Mouse (Mus musculus) MEL (cell line): ENCODE measurements at regions not wholly inside any gene's neighbourhood (a gene's known extent, or its start where the extent isn't known, plus 50 kb on each side); places are given as distances from the start of the nearest gene placed in this dataset.

Source experiments
- DNase-seq: peaks from one replicate; pipeline ENCODE4 v3.0.0; 2011; ENCODE audit warnings: low read depth, low spot score
- H3K27ac ChIP-seq: 2 replicates; pipeline ENCODE4 v1.5.1; 2012; ENCODE audit warnings: low read depth, mild to moderate bottlenecking, control low read depth, low read length, moderate library complexity; ENCODE audit not compliant: control insufficient read depth
- H3K27me3 ChIP-seq, 2 experiments: fragments of 150-350 bp in 1 of 2; sonication (generic) in 1 of 2; 2 replicates each; pipeline ENCODE4 v1.6.1; 2012; ENCODE audit warnings: low read length in 2 of 2, mild to moderate bottlenecking in 2 of 2, improper control_type of control experiment in 1 of 2, moderate library complexity in 1 of 2; ENCODE audit not compliant: insufficient read depth in 2 of 2, control insufficient read depth in 1 of 2
- H3K36me3 ChIP-seq, 2 experiments: 2 replicates each; pipeline ENCODE4 v1.6.1; 2012 to 2014; ENCODE audit warnings: low read length in 2 of 2, improper control_type of control experiment in 1 of 2, inconsistent platforms in 1 of 2, mild to moderate bottlenecking in 1 of 2; ENCODE audit not compliant: insufficient read depth in 2 of 2, control insufficient read depth in 1 of 2
- H3K4me1 ChIP-seq, 2 experiments: fragments of 150-350 bp in 1 of 2; sonication (generic) in 1 of 2; 2 replicates each; pipeline ENCODE4 v1.6.1; 2012; ENCODE audit warnings: low read length in 2 of 2, improper control_type of control experiment in 1 of 2, mild to moderate bottlenecking in 1 of 2; ENCODE audit not compliant: insufficient read depth in 2 of 2, control insufficient read depth in 1 of 2
- H3K4me3 ChIP-seq, 2 experiments: fragments of 150-350 bp in 1 of 2; sonication (generic) in 1 of 2; 2 replicates each; pipeline ENCODE4 v1.5.1; 2012; ENCODE audit warnings: low read depth in 2 of 2, low read length in 2 of 2, mild to moderate bottlenecking in 2 of 2, moderate library complexity in 2 of 2, control low read depth in 1 of 2, improper control_type of control experiment in 1 of 2; ENCODE audit not compliant: control insufficient read depth in 1 of 2, insufficient read depth in 1 of 2
- H3K79me2 ChIP-seq: 2 replicates; pipeline ENCODE4 v1.6.1; 2012; ENCODE audit warnings: mild to moderate bottlenecking, low read length, moderate library complexity; ENCODE audit not compliant: control insufficient read depth, poor library complexity, insufficient read depth
- H3K9ac ChIP-seq: 2 replicates; pipeline ENCODE4 v1.6.1; 2012; ENCODE audit warnings: low read depth, mild to moderate bottlenecking, control low read depth, low read length, moderate library complexity; ENCODE audit not compliant: control insufficient read depth, poor library complexity, severe bottlenecking
- H3K9me3 ChIP-seq: fragments of 150-350 bp; sonication (generic); replicated peaks from 2 replicates; pipeline ENCODE4 v1.6.1; 2012; ENCODE audit warnings: mild to moderate bottlenecking, low read length, improper control_type of control experiment, moderate library complexity; ENCODE audit not compliant: insufficient read depth
- CTCF ChIP-seq, 3 experiments: IDR thresholded peaks in 2 of 3; conservative IDR thresholded peaks in 1 of 3; 2 replicates each; pipeline ENCODE4 v1.5.1; 2011 to 2012; ENCODE audit warnings: low read length in 3 of 3, low read depth in 2 of 3, mild to moderate bottlenecking in 2 of 3, improper control_type of control experiment in 1 of 3, inconsistent platforms in 1 of 3, mixed read lengths in 1 of 3, moderate library complexity in 1 of 3; ENCODE audit not compliant: control insufficient read depth in 1 of 3, insufficient read depth in 1 of 3, poor library complexity in 1 of 3, severe bottlenecking in 1 of 3
- EP300 ChIP-seq, 2 experiments: IDR thresholded peaks; 2 replicates each; pipeline ENCODE4 v1.6.1; 2011; ENCODE audit warnings: improper control_type of control experiment in 2 of 2, low read length in 2 of 2, low read depth in 1 of 2, mild to moderate bottlenecking in 1 of 2
- ETS1 ChIP-seq: IDR thresholded peaks from 2 replicates; pipeline ENCODE4 v1.6.1; 2012; ENCODE audit warnings: low read depth, mild to moderate bottlenecking, inconsistent platforms, low read length, improper control_type of control experiment, moderate library complexity
- HCFC1 ChIP-seq: IDR thresholded peaks from 2 replicates; pipeline ENCODE4 v1.6.1; 2012; ENCODE audit warnings: low read depth, mild to moderate bottlenecking, inconsistent platforms, low read length, improper control_type of control experiment, moderate library complexity
- JUND ChIP-seq: IDR thresholded peaks from 2 replicates; pipeline ENCODE4 v1.6.1; 2011; ENCODE audit warnings: low read depth, mild to moderate bottlenecking, improper control_type of control experiment, low read length
- MAX ChIP-seq: IDR thresholded peaks from 2 replicates; pipeline ENCODE4 v1.6.1; 2011; ENCODE audit warnings: low read length, improper control_type of control experiment
- MEF2A ChIP-seq: IDR thresholded peaks from 2 replicates; pipeline ENCODE4 v1.6.1; 2014; ENCODE audit warnings: low read depth, mild to moderate bottlenecking, inconsistent platforms, low read length, improper control_type of control experiment; ENCODE audit not compliant: poor library complexity, insufficient replicate concordance, severe bottlenecking; ENCODE audit errors: extremely low read depth
- NRF1 ChIP-seq: IDR thresholded peaks from 2 replicates; pipeline ENCODE4 v1.6.1; 2014; ENCODE audit warnings: low read depth, mild to moderate bottlenecking, inconsistent platforms, low read length, improper control_type of control experiment, moderate library complexity; ENCODE audit not compliant: poor library complexity, insufficient read depth, severe bottlenecking
- POLR2A ChIP-seq, 2 experiments: IDR thresholded peaks; 2 replicates each; pipeline ENCODE4 v1.6.1; 2011 to 2012; ENCODE audit warnings: low read length in 2 of 2, mild to moderate bottlenecking in 2 of 2, control low read depth in 1 of 2, improper control_type of control experiment in 1 of 2, low read depth in 1 of 2, moderate library complexity in 1 of 2; ENCODE audit not compliant: control insufficient read depth in 1 of 2, insufficient read depth in 1 of 2, poor library complexity in 1 of 2
- POLR2AphosphoS5 ChIP-seq: IDR thresholded peaks from 2 replicates; pipeline ENCODE4 v1.6.1; 2012; ENCODE audit warnings: low read depth, borderline replicate concordance, mild to moderate bottlenecking, inconsistent platforms, low read length, moderate library complexity, mixed read lengths
- RAD21 ChIP-seq: IDR thresholded peaks from 2 replicates; pipeline ENCODE4 v1.6.1; 2011; ENCODE audit warnings: mild to moderate bottlenecking, low read depth, low read length, improper control_type of control experiment
- SIN3A ChIP-seq: IDR thresholded peaks from 2 replicates; pipeline ENCODE4 v1.6.1; 2012; ENCODE audit warnings: low read length, improper control_type of control experiment, inconsistent platforms
- SMC3 ChIP-seq: IDR thresholded peaks from 2 replicates; pipeline ENCODE4 v1.6.1; 2011; ENCODE audit warnings: low read depth, low read length, improper control_type of control experiment
- TAL1 ChIP-seq: IDR thresholded peaks from 2 replicates; pipeline ENCODE4 v1.6.1; 2012; ENCODE audit warnings: mild to moderate bottlenecking, inconsistent platforms, low read length, moderate library complexity, mixed read lengths
- TCF12 ChIP-seq: IDR thresholded peaks from 2 replicates; pipeline ENCODE4 v1.6.1; 2014; ENCODE audit warnings: low read depth, mild to moderate bottlenecking, inconsistent platforms, low read length, improper control_type of control experiment, moderate library complexity
- UBTF ChIP-seq: IDR thresholded peaks from 2 replicates; pipeline ENCODE4 v1.6.1; 2012; ENCODE audit warnings: low read depth, mild to moderate bottlenecking, inconsistent platforms, low read length, improper control_type of control experiment, moderate library complexity, borderline replicate concordance; ENCODE audit not compliant: insufficient read depth
- USF1 ChIP-seq: IDR thresholded peaks from 2 replicates; pipeline ENCODE4 v1.6.1; 2014; ENCODE audit warnings: low read depth, mild to moderate bottlenecking, inconsistent platforms, low read length, improper control_type of control experiment, moderate library complexity
- ZMIZ1 ChIP-seq: IDR thresholded peaks from 2 replicates; pipeline ENCODE4 v1.6.1; 2012; ENCODE audit warnings: low read depth, mild to moderate bottlenecking, inconsistent platforms, low read length, improper control_type of control experiment, moderate library complexity

DNA sequence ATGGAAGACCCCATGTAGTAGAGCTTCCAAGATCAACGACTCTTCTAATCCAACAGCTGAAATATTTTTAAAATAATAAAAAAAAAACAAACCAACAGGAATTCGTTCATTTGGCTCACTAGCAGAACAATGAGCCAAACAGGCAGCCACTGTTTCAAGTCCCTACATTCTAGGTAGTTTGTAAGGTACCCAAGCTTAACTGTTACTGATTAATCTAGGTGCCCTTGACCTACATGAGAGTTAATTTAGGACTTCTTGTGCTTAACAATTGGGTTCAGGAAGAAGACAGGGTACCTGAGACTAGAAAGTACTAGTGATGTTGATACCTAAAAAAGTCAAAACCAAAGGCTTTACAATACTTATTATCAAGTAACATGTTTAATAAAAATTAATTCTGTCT lies 381.2 kb upstream of the Jag1 start:
- Histone ChIP-seq H3K36me3 (no peaks in the 10 kb centered on the region), H3K4me1 (no peaks in the 10 kb centered on the region), H3K27ac (no peak overlapping the region), H3K79me2 (no peaks in the 10 kb centered on the region), H3K9me3 (no peaks in the 10 kb centered on the region), H3K4me3 (no peak overlapping the region), H3K27me3 (no peaks in the 10 kb centered on the region), H3K9ac (no peak overlapping the region)
- TF ChIP-seq USF1 (no peak), ETS1 (no peak), MAX (no peak), ZMIZ1 (no peak), POLR2AphosphoS5 (no peak), MEF2A (no peak), RAD21 (no peak), TAL1 (no peak), JUND (no peak), EP300 (IDR thresholded peaks at IDR 0.05; ENCODE audit: low read depth in 1 of 2, low read length in 2 of 2) (no peak)
- no peak for DNase-seq

DNA sequence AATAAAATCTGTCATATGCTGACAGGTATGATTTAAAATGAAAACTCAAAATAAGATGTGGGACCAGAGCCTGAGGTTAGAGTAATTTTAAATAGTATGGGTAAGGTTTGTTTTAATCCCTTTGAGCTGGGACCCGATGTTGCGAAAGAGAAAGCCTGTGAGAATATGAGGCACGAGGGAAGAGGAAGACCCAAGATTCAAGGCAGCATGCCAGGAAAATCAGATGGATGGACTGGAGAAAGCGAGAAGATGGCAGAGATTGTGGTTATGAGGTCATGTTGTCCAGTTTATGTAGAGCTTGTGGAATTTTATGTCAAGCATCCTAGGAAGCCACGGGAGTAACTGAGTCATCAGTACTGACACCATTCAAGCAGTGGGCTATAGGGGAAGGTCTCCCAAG lies 377.2 kb upstream of the Jag1 start:
- Histone ChIP-seq H3K27me3 (no peaks in the 10 kb centered on the region), H3K4me1 (no peaks in the 10 kb centered on the region), H3K27ac (no peak overlapping the region), H3K36me3 (no peaks in the 10 kb centered on the region), H3K9ac (no peak overlapping the region), H3K9me3 (no peaks in the 10 kb centered on the region), H3K79me2 (no peaks in the 10 kb centered on the region), H3K4me3 (no peak overlapping the region)
- no peak for DNase-seq
- TF ChIP-seq UBTF (no peak), SIN3A (no peak), HCFC1 (no peak), POLR2A (IDR thresholded peaks at IDR 0.05; ENCODE audit: control insufficient read depth in 1 of 2, insufficient read depth in 1 of 2, low read depth in 1 of 2, low read length in 2 of 2, poor library complexity in 1 of 2) (no peak), NRF1 (no peak), CTCF (IDR thresholded peaks at IDR 0.05 in 2 of 3, conservative IDR thresholded peaks at IDR 0.05 in 1 of 3; ENCODE audit: control insufficient read depth in 1 of 3, insufficient read depth in 1 of 3, low read depth in 2 of 3, low read length in 3 of 3, poor library complexity in 1 of 3, severe bottlenecking in 1 of 3) (no peak), ETS1 (no peak), TCF12 (no peak), SMC3 (no peak), RAD21 (no peak), MEF2A (no peak)
